ENCODE assay signal across 24 mouse cellular contexts in genomic region chr15:96113091-96113490, GRCm38 (mm10).
"Had no signal": no experiment of that assay in that cellular context is flagged by ENCODE, and none has a peak within 500 bp of the region (broad histone marks: within the 10 kb centered on the region; RNA-seq: fewer than 3 reads in every experiment).

No protein-coding gene starts in this region.

- ATAC-seq: hindbrain, postnatal 0 days; intestine, embryonic 16.5 days; liver, embryonic 12.5 days had no signal

- H3K4me1 ChIP-seq: hindbrain, embryonic 10.5 days; liver, embryonic 12.5 days had no signal

- H3K27ac ChIP-seq: gastrocnemius, adult 2 months; heart, adult 2 months; heart, embryonic 10.5 days; hindbrain, embryonic 10.5 days; hindbrain, embryonic 12.5 days; hindbrain, embryonic 15.5 days; hindbrain, postnatal 0 days; kidney, embryonic 15.5 days; kidney, postnatal 0 days; layer of hippocampus, adult 2 months; left cerebral cortex, adult 2 months; limb, embryonic 15.5 days; liver, embryonic 12.5 days; liver, embryonic 14.5 days had no signal

- H3K4me3 ChIP-seq: gastrocnemius, adult 2 months; heart, adult 2 months; heart, embryonic 10.5 days; heart, embryonic 12.5 days; hindbrain, embryonic 10.5 days; hindbrain, embryonic 12.5 days; hindbrain, embryonic 15.5 days; kidney, embryonic 15.5 days; layer of hippocampus, adult 2 months; left cerebral cortex, adult 2 months; limb, embryonic 15.5 days; liver, embryonic 12.5 days had no signal

- H3K9me3 ChIP-seq: heart, embryonic 10.5 days; hindbrain, embryonic 10.5 days; hindbrain, embryonic 15.5 days; limb, embryonic 15.5 days; liver, embryonic 12.5 days had no signal

- H3K9ac ChIP-seq: heart, embryonic 12.5 days; hindbrain, embryonic 12.5 days; hindbrain, embryonic 15.5 days; kidney, embryonic 15.5 days; limb, embryonic 15.5 days; liver, embryonic 12.5 days; liver, embryonic 14.5 days had no signal

- H3K27me3 ChIP-seq: heart, embryonic 12.5 days; hindbrain, embryonic 15.5 days; limb, embryonic 15.5 days had no signal

- H3K36me3 ChIP-seq: heart, embryonic 10.5 days; heart, embryonic 12.5 days; hindbrain, embryonic 10.5 days; hindbrain, embryonic 12.5 days; hindbrain, embryonic 15.5 days; kidney, embryonic 15.5 days; limb, embryonic 15.5 days; liver, embryonic 12.5 days had no signal

- DNase-seq: gastrocnemius, adult 2 months; gastrocnemius, postnatal 10 days; gastrocnemius, postnatal 25 days; heart, adult 2 months; heart, postnatal 10 days; heart, postnatal 4 days; kidney, adult 11 months; kidney, adult 2 months; kidney, adult 9 months; kidney, postnatal 4 days had no signal

- H3K4me2 ChIP-seq: heart, embryonic 12.5 days; hindbrain, embryonic 12.5 days; hindbrain, embryonic 15.5 days; kidney, embryonic 15.5 days; limb, embryonic 15.5 days; liver, embryonic 12.5 days had no signal
